Mouse (Mus musculus) stomach, embryonic 14.5 days (tissue): ENCODE data around the gene 4933411K16Rik. TPM values are rescaled to one million over a fixed set of nuclear protein-coding genes. Genes with fewer than 3 reads are reported as not detected.

Experiments
- ATAC-seq: fragments of 200-750 bp; cut with Nextera tagmentation; 2 replicates; pipeline ENCODE4 v1.8.0; 2017; ENCODE audit warnings: low read depth, moderate TSS enrichment; ENCODE audit not compliant: insufficient number of reproducible peaks, insufficient read depth, low FRiP score
- H3K27ac ChIP-seq: fragments of 300-500 bp; sonication (generic); 2 replicates; pipeline ENCODE4 v1.5.1; 2014; ENCODE audit warnings: mild to moderate bottlenecking, low read length, moderate library complexity, mixed read lengths
- H3K27me3 ChIP-seq: fragments of 300-500 bp; sonication (generic); 2 replicates; pipeline ENCODE4 v1.6.1; 2014; ENCODE audit warnings: low read length, control low read depth, mixed read lengths; ENCODE audit not compliant: control insufficient read depth, insufficient read depth
- H3K36me3 ChIP-seq: fragments of 300-500 bp; sonication (generic); 2 replicates; pipeline ENCODE4 v1.6.1; 2014; ENCODE audit warnings: mild to moderate bottlenecking, control low read depth, low read length, moderate library complexity, mixed read lengths; ENCODE audit not compliant: control insufficient read depth, insufficient read depth
- H3K4me1 ChIP-seq: fragments of 300-500 bp; sonication (generic); 2 replicates; pipeline ENCODE4 v1.6.1; 2014; ENCODE audit warnings: low read length, control low read depth, mixed read lengths; ENCODE audit not compliant: control insufficient read depth, insufficient read depth
- H3K4me2 ChIP-seq: fragments of 300-500 bp; sonication (generic); replicated peaks from 2 replicates; pipeline ENCODE4 v1.6.1; 2014; ENCODE audit warnings: low read depth, low read length, control low read depth
- H3K4me3 ChIP-seq: fragments of 300-500 bp; sonication (generic); 2 replicates; pipeline ENCODE4 v1.5.1; 2014; ENCODE audit warnings: low read depth, low read length, control low read depth
- H3K9ac ChIP-seq: fragments of 300-500 bp; sonication (generic); replicated peaks from 2 replicates; pipeline ENCODE4 v1.6.1; 2014; ENCODE audit warnings: low read depth, mild to moderate bottlenecking, control low read depth, low read length, moderate library complexity, mixed read lengths
- H3K9me3 ChIP-seq: fragments of 300-500 bp; sonication (generic); 2 replicates; pipeline ENCODE4 v1.6.1; 2016; ENCODE audit warnings: low read depth, low read length, control low read depth; ENCODE audit not compliant: control insufficient read depth
- WGBS: fragments of 180-500 bp; shearing (Covaris S2); extraction: QIAGEN DNeasy Blood & Tissue Kit; methylation state at CpG from one replicate; pipeline ENCODE4 v1.1.7; 2014; 5-methylcytosine and 5-hydroxymethylcytosine counted together
- polyA plus RNA-seq: library from polyadenylated mRNA; unstranded; fragments of >200 nt; fragmentation: Nextera tagmentation; extraction: Ambion mirVana; gene quantifications from 2 replicates; pipeline ENCODE4 v1.2.1, GENCODE M21; 2014

4933411K16Rik gene
- polyA plus RNA-seq, 1 experiment from 2014 or later, result not detected

- no peak overlapping the region for H3K4me3 ChIP-seq
- no peak for ATAC-seq
- H3K27me3 ChIP-seq, result no peaks in the 10 kb centered on the region
- no peaks in the 10 kb centered on the region for H3K4me1 ChIP-seq
- no peaks in the 10 kb centered on the region for H3K36me3 ChIP-seq
- 94% methylated on average over 6 of the region's 6 CpGs for WGBS
- H3K4me2 ChIP-seq, result no peak overlapping the region
- no peak overlapping the region for H3K9ac ChIP-seq
- no peak overlapping the region for H3K27ac ChIP-seq
- H3K9me3 ChIP-seq, result no peaks in the 10 kb centered on the region
Measured at GRCm38 (mm10) chr19:42043988-42044387, 8.1 kb upstream of the 4933411K16Rik start.

GRCm38 (mm10) chr19:42045269-42046102, 6.6 kb upstream of the 4933411K16Rik start, which contains the start of gene Hoga1:
Hoga1 (plus strand) TSS chr19:42045610.
- H3K4me2 ChIP-seq, result peak within 1 kb of the TSS; percentile 39
- H3K27ac ChIP-seq, result no peak within 1 kb of the TSS
- H3K27me3 ChIP-seq, result no peaks in the 10 kb centered on the region
- ATAC-seq, result peak; percentile 89
- H3K36me3 ChIP-seq, result no peaks in the 10 kb centered on the region
- peak within 1 kb of the TSS; percentile 37 for H3K9ac ChIP-seq
- H3K9me3 ChIP-seq, result no peaks in the 10 kb centered on the region
- peak within 1 kb of the TSS; percentile 26 for H3K4me3 ChIP-seq
- WGBS, result 26% methylated on average over 23 of the region's 23 CpGs
- no peaks in the 10 kb centered on the region for H3K4me1 ChIP-seq

- 92% methylated on average over 1 of the region's 1 CpGs for WGBS
Measured at GRCm38 (mm10) chr19:42050251-42050650, 1.8 kb upstream of the 4933411K16Rik start.

GRCm38 (mm10) chr19:42051351-42051750, 697 bp upstream of the 4933411K16Rik start:
- H3K4me1 ChIP-seq, result no peaks in the 10 kb centered on the region
- no peaks in the 10 kb centered on the region for H3K9me3 ChIP-seq
- no peak overlapping the region for H3K4me2 ChIP-seq
- no peak overlapping the region for H3K4me3 ChIP-seq
- H3K27ac ChIP-seq, result no peak overlapping the region
- H3K27me3 ChIP-seq, result no peaks in the 10 kb centered on the region
- no peaks in the 10 kb centered on the region for H3K36me3 ChIP-seq
- H3K9ac ChIP-seq, result no peak overlapping the region
- 87% methylated on average over 3 of the region's 3 CpGs for WGBS
- no peak for ATAC-seq

More at GRCm38 (mm10) chr19:42050251-42050650, 1.8 kb upstream of the 4933411K16Rik start:
- ATAC-seq, result no peak
- no peak overlapping the region for H3K4me3 ChIP-seq
- no peak overlapping the region for H3K9ac ChIP-seq
- H3K4me1 ChIP-seq, result no peaks in the 10 kb centered on the region
- H3K27me3 ChIP-seq, result no peaks in the 10 kb centered on the region
- H3K36me3 ChIP-seq, result no peaks in the 10 kb centered on the region
- no peaks in the 10 kb centered on the region for H3K9me3 ChIP-seq
- no peak overlapping the region for H3K4me2 ChIP-seq
- no peak overlapping the region for H3K27ac ChIP-seq

- Histone ChIP-seq H3K36me3 (no peaks in the 10 kb centered on the region), H3K9ac (no peak overlapping the region), H3K27ac (no peak overlapping the region), H3K4me2 (no peak overlapping the region), H3K9me3 (no peaks in the 10 kb centered on the region), H3K27me3 (no peaks in the 10 kb centered on the region), H3K4me1 (no peaks in the 10 kb centered on the region), H3K4me3 (no peak overlapping the region)
- ATAC-seq, result no peak
- 73% methylated on average over 6 of the region's 6 CpGs for WGBS
Measured at GRCm38 (mm10) chr19:42054255-42054654, 2.2 kb downstream of the 4933411K16Rik start.

GRCm38 (mm10) chr19:42055881-42056280, 3.8 kb downstream of the 4933411K16Rik start:
- H3K9me3 ChIP-seq, result no peaks in the 10 kb centered on the region
- ATAC-seq, result no peak
- no peaks in the 10 kb centered on the region for H3K36me3 ChIP-seq
- no peaks in the 10 kb centered on the region for H3K4me1 ChIP-seq
- H3K27me3 ChIP-seq, result no peaks in the 10 kb centered on the region
- WGBS, result 85% methylated on average over 2 of the region's 2 CpGs
- no peak overlapping the region for H3K27ac ChIP-seq
- no peak overlapping the region for H3K4me3 ChIP-seq
- no peak overlapping the region for H3K9ac ChIP-seq
- no peak overlapping the region for H3K4me2 ChIP-seq

- H3K4me1 ChIP-seq, result no peaks in the 10 kb centered on the region
- H3K4me3 ChIP-seq, result no peak overlapping the region
- H3K9ac ChIP-seq, result no peak overlapping the region
- 79% methylated on average over 6 of the region's 6 CpGs for WGBS
- no peak for ATAC-seq
- no peaks in the 10 kb centered on the region for H3K9me3 ChIP-seq
- H3K27me3 ChIP-seq, result no peaks in the 10 kb centered on the region
- no peak overlapping the region for H3K4me2 ChIP-seq
- no peak overlapping the region for H3K27ac ChIP-seq
- no peaks in the 10 kb centered on the region for H3K36me3 ChIP-seq
Measured at GRCm38 (mm10) chr19:42056719-42057409, 4.8 kb downstream of the 4933411K16Rik start.

- H3K36me3 ChIP-seq, result no peaks in the 10 kb centered on the region
- H3K4me3 ChIP-seq, result no peak overlapping the region
- H3K4me2 ChIP-seq, result no peak overlapping the region
- H3K9me3 ChIP-seq, result no peaks in the 10 kb centered on the region
- H3K27me3 ChIP-seq, result no peaks in the 10 kb centered on the region
- no peaks in the 10 kb centered on the region for H3K4me1 ChIP-seq
- WGBS, result 62% methylated on average over 7 of the region's 7 CpGs
- no peak for ATAC-seq
- H3K27ac ChIP-seq, result no peak overlapping the region
- no peak overlapping the region for H3K9ac ChIP-seq
Measured at GRCm38 (mm10) chr19:42058426-42058825, 6.4 kb downstream of the 4933411K16Rik start.
